Mouse (Mus musculus) brain, adult 10 weeks (tissue): ENCODE measurements around the gene Spn. TPM values are rescaled to one million over a fixed set of nuclear protein-coding genes. Genes with fewer than 3 reads are reported as not detected.

Source experiments
- polyA plus RNA-seq: library from polyadenylated mRNA; stranded (reverse); fragments of 350-450 nt; fragmentation: Illumina TruSeq; extraction: RNeasy Lipid Tissue Mini Kit (QIAGEN cat#74804); gene quantifications from one replicate; pipeline ENCODE4 v1.2.3, GENCODE M21; 2015; ENCODE audit warnings: low read depth, low replicate concordance

The Spn gene
- polyA plus RNA-seq, result 0.21 TPM

DNA sequence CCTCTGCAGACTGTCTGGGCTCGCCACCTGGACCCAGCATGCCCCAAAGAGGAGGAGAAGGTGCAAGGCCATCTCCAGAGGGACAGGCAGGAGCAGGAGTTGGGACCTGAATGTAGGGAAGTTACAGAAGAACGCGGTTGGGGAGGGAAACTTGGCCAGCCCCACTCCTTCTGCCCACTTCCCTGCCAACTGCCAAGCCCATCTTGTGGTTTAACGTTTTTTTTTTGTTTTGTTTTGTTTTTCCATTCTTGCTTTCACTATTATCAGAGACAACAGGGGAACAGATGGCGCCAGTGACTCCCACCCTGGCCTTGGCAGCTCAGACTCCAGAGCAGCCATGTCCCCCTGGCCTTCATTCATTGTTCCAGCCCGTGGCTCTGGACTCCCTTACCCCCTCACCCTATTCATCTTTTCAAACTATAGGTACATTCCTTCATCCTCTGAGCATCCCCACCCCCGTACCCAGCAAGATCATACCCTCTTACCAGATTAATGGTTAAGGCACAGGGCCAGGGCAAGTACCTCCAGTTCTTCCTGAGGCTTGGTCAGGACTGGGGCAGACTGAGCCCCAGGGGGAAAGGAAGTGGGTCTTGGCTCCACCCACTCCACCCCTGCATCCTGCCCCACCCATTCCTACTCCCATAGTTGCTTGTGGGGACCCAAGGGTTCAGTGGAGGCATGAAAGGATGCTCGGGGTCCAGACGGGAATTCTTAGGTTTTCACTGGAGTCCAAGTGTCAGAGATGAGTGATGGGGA is at the start of gene Spn:
Gene Spn (minus strand): TSS at position 562 of the 756 bp plus-strand sequence.

GRCm38 (mm10) chr7:127121911-127122270 is 15.7 kb downstream of the Spn start, which contains the start of gene Qprt:
Gene Qprt (minus strand): TSS chr7:127122226.

DNA sequence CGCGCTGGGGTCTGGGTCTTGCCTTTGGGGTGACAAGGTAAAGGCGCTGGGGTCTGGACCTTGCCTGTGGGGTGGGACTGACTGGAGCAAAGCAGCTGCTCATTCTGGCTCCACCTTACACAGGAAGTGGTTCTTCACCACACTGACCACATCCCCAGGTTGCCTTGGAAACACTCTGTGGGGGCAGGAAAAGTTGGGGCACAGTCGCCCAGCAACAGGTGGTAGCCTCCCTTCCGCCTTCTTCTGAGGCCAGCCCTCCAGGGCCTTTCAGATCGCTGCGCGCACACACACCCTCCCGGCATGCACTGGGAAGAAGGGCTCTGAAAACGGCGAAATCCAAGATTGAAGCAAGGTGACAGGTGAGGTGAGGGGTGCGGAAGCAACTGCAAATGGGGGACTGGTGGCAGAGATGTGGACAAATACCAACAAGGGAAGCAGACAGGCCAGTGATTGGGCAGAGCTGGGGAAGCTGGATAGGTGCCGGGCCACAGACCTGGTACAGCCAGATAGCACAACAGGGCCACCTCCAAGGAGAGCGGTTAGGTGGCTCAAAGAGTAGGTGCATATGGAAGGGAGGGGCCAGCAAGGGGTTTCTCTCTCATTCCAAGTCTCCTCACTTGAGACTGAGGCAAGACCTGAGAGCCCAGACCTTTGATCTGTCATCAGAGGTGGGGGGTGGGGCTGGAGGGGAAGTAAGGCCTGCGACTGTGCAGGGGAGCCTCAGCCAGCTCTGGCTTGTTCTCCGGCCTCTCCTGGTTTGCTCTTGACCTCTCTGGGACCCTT is 46.3 kb downstream of the Spn start, which contains the start of gene AI467606:
Gene AI467606 (plus strand): TSS at position 246 of the 783 bp plus-strand sequence.

DNA sequence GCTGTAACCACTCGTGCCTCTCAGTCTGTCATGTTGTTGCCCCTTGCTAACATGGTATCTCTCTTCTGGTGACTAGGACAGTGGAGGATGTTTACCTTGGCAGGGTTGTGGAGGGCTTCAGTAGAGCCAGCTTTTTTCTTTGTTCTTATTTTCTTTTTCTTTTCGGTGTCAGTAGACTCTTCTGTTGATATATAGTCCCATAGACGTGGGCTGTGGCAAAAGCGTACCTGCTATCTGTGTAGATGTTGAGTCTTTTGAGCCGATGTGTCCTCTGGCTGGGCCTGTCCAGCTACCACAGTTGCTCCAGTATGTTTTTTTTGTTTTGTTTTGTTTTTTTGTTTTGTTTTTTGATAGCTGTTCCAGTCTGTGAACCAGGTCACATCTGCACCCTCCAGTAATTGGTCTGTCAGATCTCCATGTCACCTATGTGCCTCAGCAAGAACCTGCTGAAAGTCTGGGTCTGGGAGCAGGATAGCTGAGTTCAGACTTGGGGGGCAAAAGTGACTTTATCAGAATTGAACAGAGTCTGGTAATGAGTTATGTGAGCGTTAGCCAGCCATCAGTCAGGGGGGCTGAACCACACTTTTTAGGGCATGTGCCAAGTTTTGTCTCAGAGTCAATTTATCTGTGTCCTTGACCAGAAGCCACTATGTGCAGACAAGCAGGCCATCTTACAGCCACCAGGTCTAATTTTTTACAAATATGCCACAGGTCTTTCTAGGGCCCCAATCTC is 50.2 kb downstream of the Spn start, which contains the start of gene Zg16:
Gene Zg16 (minus strand): TSS at position 51 of the 733 bp plus-strand sequence.

Other genes with a start within 250 kb of the Spn start
- gene Tmem219, start 214.9 kb downstream of the Spn start, polyA plus RNA-seq, result 29.0 TPM
- gene Kctd13, start 208.9 kb downstream of the Spn start, polyA plus RNA-seq, result 159 TPM
- 39.0 TPM for gene Asphd1, start 188.2 kb downstream of the Spn start, polyA plus RNA-seq
- 234 TPM for gene Sez6l2, start 187.3 kb downstream of the Spn start, polyA plus RNA-seq
- gene Cdipt, start 161.9 kb downstream of the Spn start, polyA plus RNA-seq, result 168 TPM
- 0.82 TPM for gene Cdiptos, start 161.7 kb downstream of the Spn start, polyA plus RNA-seq
- gene Mvp, start 123.2 kb downstream of the Spn start, polyA plus RNA-seq, result 4.3 TPM
- not detected for gene Pagr1b, start 121.3 kb downstream of the Spn start, polyA plus RNA-seq
- gene Pagr1a, start 120.5 kb downstream of the Spn start, polyA plus RNA-seq, result 21.8 TPM
- gene Gm42742, start 116.7 kb downstream of the Spn start, polyA plus RNA-seq, result 57.4 TPM
- gene Prrt2, start 116.6 kb downstream of the Spn start, polyA plus RNA-seq, result 205 TPM
- gene Maz, start 110.8 kb downstream of the Spn start, polyA plus RNA-seq, result 137 TPM
- 8.7 TPM for gene Kif22, start 95.4 kb downstream of the Spn start, polyA plus RNA-seq
- gene Zg16, start 50.5 kb downstream of the Spn start, polyA plus RNA-seq, result not detected
- gene AI467606, start 46.5 kb downstream of the Spn start, polyA plus RNA-seq, result 2.3 TPM
- gene Qprt, start 15.6 kb downstream of the Spn start, polyA plus RNA-seq, result 0.36 TPM
- gene Cd2bp2, start 58.2 kb upstream of the Spn start, polyA plus RNA-seq, result 74.5 TPM
- 53.6 TPM for gene Tbc1d10b, start 70.6 kb upstream of the Spn start, polyA plus RNA-seq
- 5.3 TPM for gene Mylpf, start 71.1 kb upstream of the Spn start, polyA plus RNA-seq
- 14.3 TPM for gene Zfp553, start 95.2 kb upstream of the Spn start, polyA plus RNA-seq
- 6.4 TPM for gene Sept1, start 95.3 kb upstream of the Spn start, polyA plus RNA-seq
- 23.6 TPM for gene Zfp771, start 106.5 kb upstream of the Spn start, polyA plus RNA-seq
- gene Dctpp1, start 122.9 kb upstream of the Spn start, polyA plus RNA-seq, result 44.7 TPM
- 35.9 TPM for gene Sephs2, start 136.2 kb upstream of the Spn start, polyA plus RNA-seq
- gene Itgal, start 158.4 kb upstream of the Spn start, polyA plus RNA-seq, result 0.46 TPM
- 11.7 TPM for gene Zfp768, start 207.8 kb upstream of the Spn start, polyA plus RNA-seq
- 5.3 TPM for gene Zfp747, start 238.2 kb upstream of the Spn start, polyA plus RNA-seq
- 2.3 TPM for gene 9130019O22Rik, start 249.3 kb upstream of the Spn start, polyA plus RNA-seq